Comparison of ENCODE assay signal across 16 mouse cellular contexts in the genomic region with DNA sequence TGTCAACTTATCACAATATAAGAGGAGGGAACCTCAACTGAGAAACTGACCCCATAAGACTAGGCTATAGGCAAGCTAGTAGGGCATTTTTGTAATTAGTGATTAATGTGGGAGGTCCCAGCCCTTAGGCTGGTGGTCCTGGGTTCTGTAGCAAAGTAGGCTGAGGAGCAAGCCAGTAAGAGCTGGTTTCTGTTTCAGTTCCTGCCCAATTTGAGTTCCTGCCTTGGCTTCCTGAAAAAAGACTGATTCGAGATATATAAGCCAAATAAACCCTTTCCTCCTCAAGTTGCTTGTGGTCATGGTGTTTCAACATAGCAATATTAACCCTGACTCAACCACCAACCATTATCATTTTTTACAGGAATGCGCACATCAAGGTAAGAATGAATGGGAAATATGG. TPM values are rescaled to one million over a fixed set of nuclear protein-coding genes. Genes with fewer than 3 reads are reported as not detected.
"Had no signal": no experiment of that assay in that cellular context is flagged by ENCODE, and none has a peak within 500 bp of the region (broad histone marks: within the 10 kb centered on the region; RNA-seq: fewer than 3 reads in every experiment).

No protein-coding gene starts in this region.

- ATAC-seq: lung, postnatal 0 days; midbrain, embryonic 13.5 days; midbrain, embryonic 16.5 days had no signal

- DNase-seq: kidney, adult 8-10 months; kidney, postnatal 10 days; kidney, postnatal 36 days; layer of hippocampus, postnatal 36 days; liver, embryonic 13.5 days; lung, embryonic 14.5 days; lung, postnatal 36 days; retina, postnatal 1 day; right cerebral cortex, postnatal 25 days; spleen, adult 18-20 months; thymus, postnatal 25 days had no signal

RNA-seq across cellular contexts. Expression of a gene that starts 45.8 kb away (rescaled TPM):
- total RNA-seq: monocyte, adult 5-6 weeks; neutrophil, adult 5-6 weeks had no signal
